In genomic region chr5:54155916-54156315, GRCm38 (mm10) we compare ENCODE assay signal across 21 mouse cellular contexts.
A peak's percentile ranks its signal among the peaks of the same experiment; 100 is the strongest.
DNase-seq lines count a peak whose midpoint lies in the region; ATAC-seq lines count a peak whose summit lies in the region.
"Had no signal": no experiment of that assay in that cellular context is flagged by ENCODE, and none has a peak within 500 bp of the region (broad histone marks: within the 10 kb centered on the region; RNA-seq: fewer than 3 reads in every experiment).

No protein-coding gene starts in this region.

- WGBS in embryonic facial prominence, embryonic 14.5 days = 70% methylated on average over 4 of the region's 4 CpGs
- 65% methylated on average over 4 of the region's 4 CpGs for whole genome bisulfite sequencing in embryonic facial prominence, embryonic 10.5 days
- 81% methylated on average over 4 of the region's 4 CpGs for WGBS in midbrain, embryonic 11.5 days
- WGBS in midbrain, embryonic 16.5 days = 84% methylated on average over 4 of the region's 4 CpGs
- WGBS in hindbrain, embryonic 14.5 days = 77% methylated on average over 4 of the region's 4 CpGs
- 82% methylated on average over 4 of the region's 4 CpGs for WGBS in heart, embryonic 11.5 days (ENCODE audit: insufficient replicate concordance)

- no peak overlapping the region for H3K9ac ChIP-seq in embryonic facial prominence, embryonic 14.5 days (ENCODE audit: low read depth, low read length)
- no peak overlapping the region for H3K9ac ChIP-seq in midbrain, embryonic 11.5 days (ENCODE audit: low read length)
- no peak overlapping the region for H3K9ac ChIP-seq in midbrain, embryonic 16.5 days (ENCODE audit: low read depth, low read length)
- no peak overlapping the region for H3K9ac ChIP-seq in hindbrain, embryonic 14.5 days
- no peak overlapping the region for H3K9ac ChIP-seq in heart, embryonic 11.5 days (ENCODE audit: low read depth, low read length)
- H3K9ac ChIP-seq: hindbrain, embryonic 15.5 days; kidney, embryonic 15.5 days; limb, embryonic 13.5 days; liver, embryonic 14.5 days; lung, embryonic 15.5 days had no signal

- no peak overlapping the region for H3K4me2 ChIP-seq in embryonic facial prominence, embryonic 14.5 days (ENCODE audit: low read depth, low read length)
- H3K4me2 ChIP-seq in midbrain, embryonic 11.5 days = no peak overlapping the region
- no peak overlapping the region for H3K4me2 ChIP-seq in midbrain, embryonic 16.5 days (ENCODE audit: low read length)
- H3K4me2 ChIP-seq in hindbrain, embryonic 14.5 days (replicated peaks) = peak overlapping the region; percentile 48; the same call in 1 of the 2 replicates
- no peak overlapping the region for H3K4me2 ChIP-seq in heart, embryonic 11.5 days
- H3K4me2 ChIP-seq: limb, embryonic 13.5 days had no signal

- no peak overlapping the region for H3K27ac ChIP-seq in embryonic facial prominence, embryonic 14.5 days (replicated peaks; ENCODE audit: low read depth, low read length)
- no peak overlapping the region for H3K27ac ChIP-seq in embryonic facial prominence, embryonic 10.5 days (replicated peaks)
- no peak overlapping the region for H3K27ac ChIP-seq in midbrain, embryonic 11.5 days (ENCODE audit: low read depth, low read length)
- no peak overlapping the region for H3K27ac ChIP-seq in midbrain, embryonic 16.5 days (ENCODE audit: low read length)
- H3K27ac ChIP-seq in hindbrain, embryonic 14.5 days = peak overlapping the region; percentile 62
- no peak overlapping the region for H3K27ac ChIP-seq in heart, embryonic 11.5 days (ENCODE audit: low read depth, low read length)
- H3K27ac ChIP-seq: kidney, embryonic 15.5 days; limb, embryonic 13.5 days; liver, embryonic 14.5 days had no signal

- H3K4me3 ChIP-seq in embryonic facial prominence, embryonic 14.5 days (ENCODE audit: low read depth, low read length) = no peak overlapping the region
- H3K4me3 ChIP-seq in embryonic facial prominence, embryonic 10.5 days = no peak overlapping the region
- H3K4me3 ChIP-seq in midbrain, embryonic 11.5 days (ENCODE audit: low read depth, low read length) = no peak overlapping the region
- no peak overlapping the region for H3K4me3 ChIP-seq in midbrain, embryonic 16.5 days (ENCODE audit: low read depth, low read length)
- no peak overlapping the region for H3K4me3 ChIP-seq in hindbrain, embryonic 14.5 days (replicated peaks; ENCODE audit: low read length)
- H3K4me3 ChIP-seq in heart, embryonic 11.5 days (ENCODE audit: low read depth, low read length) = no peak overlapping the region
- H3K4me3 ChIP-seq: limb, embryonic 13.5 days had no signal

- no peaks in the 10 kb centered on the region for H3K27me3 ChIP-seq in embryonic facial prominence, embryonic 14.5 days (replicated peaks; ENCODE audit: control insufficient read depth, insufficient read depth, low read length)
- peaks cover 4% of the 10 kb centered on the region; the same call in 1 of the 2 replicates for H3K27me3 ChIP-seq in embryonic facial prominence, embryonic 10.5 days (replicated peaks; ENCODE audit: low read depth, poor library complexity, severe bottlenecking)
- no peaks in the 10 kb centered on the region for H3K27me3 ChIP-seq in midbrain, embryonic 11.5 days (ENCODE audit: control insufficient read depth, insufficient read depth, low read length)
- no peaks in the 10 kb centered on the region for H3K27me3 ChIP-seq in midbrain, embryonic 16.5 days (ENCODE audit: control insufficient read depth, insufficient read depth, low read depth, low read length)
- H3K27me3 ChIP-seq in hindbrain, embryonic 14.5 days (ENCODE audit: control insufficient read depth, insufficient read depth, low read length) = no peaks in the 10 kb centered on the region
- H3K27me3 ChIP-seq in heart, embryonic 11.5 days (ENCODE audit: control insufficient read depth, insufficient read depth, low read length) = peaks cover 6% of the 10 kb centered on the region; the same call in 1 of the 2 replicates
- H3K27me3 ChIP-seq: hindbrain, embryonic 15.5 days had no signal

- peak; percentile 39; the same call in 1 of the 2 replicates for ATAC-seq in embryonic facial prominence, embryonic 14.5 days (ENCODE audit: low read depth)
- ATAC-seq in midbrain, embryonic 11.5 days (ENCODE audit: low FRiP score) = 0 out of 2 replicates have a peak, but pooled peaks have one; percentile 19
- ATAC-seq in midbrain, embryonic 16.5 days = no peak
- ATAC-seq in hindbrain, embryonic 14.5 days (ENCODE audit: low FRiP score) = no peak
- no peak for ATAC-seq in heart, embryonic 11.5 days (replicated peaks; ENCODE audit: insufficient number of reproducible peaks, low FRiP score, low TSS enrichment)
- ATAC-seq: CD4-positive, CD25-positive, alpha-beta regulatory T cell, adult 4 months; intestine, postnatal 0 days had no signal

- H3K9me3 ChIP-seq in embryonic facial prominence, embryonic 14.5 days (ENCODE audit: control insufficient read depth, low read length) = no peaks in the 10 kb centered on the region
- no peaks in the 10 kb centered on the region for H3K9me3 ChIP-seq in embryonic facial prominence, embryonic 10.5 days
- no peaks in the 10 kb centered on the region for H3K9me3 ChIP-seq in midbrain, embryonic 11.5 days (ENCODE audit: control insufficient read depth, low read length)
- H3K9me3 ChIP-seq in midbrain, embryonic 16.5 days (replicated peaks; ENCODE audit: control insufficient read depth, low read length, poor library complexity, severe bottlenecking) = no peaks in the 10 kb centered on the region
- no peaks in the 10 kb centered on the region for H3K9me3 ChIP-seq in hindbrain, embryonic 14.5 days (ENCODE audit: control insufficient read depth, low read length)
- H3K9me3 ChIP-seq in heart, embryonic 11.5 days (replicated peaks; ENCODE audit: control insufficient read depth, low read length) = no peaks in the 10 kb centered on the region
- H3K9me3 ChIP-seq: G1E; hindbrain, embryonic 15.5 days; kidney, embryonic 15.5 days; limb, embryonic 13.5 days; lung, embryonic 15.5 days had no signal

- no peaks in the 10 kb centered on the region; the same call in 1 of the 2 replicates for H3K4me1 ChIP-seq in embryonic facial prominence, embryonic 14.5 days (ENCODE audit: control insufficient read depth, insufficient read depth, low read length)
- H3K4me1 ChIP-seq in embryonic facial prominence, embryonic 10.5 days = peaks cover 12% of the 10 kb centered on the region; the same call in 1 of the 2 replicates
- H3K4me1 ChIP-seq in midbrain, embryonic 11.5 days (ENCODE audit: control insufficient read depth, insufficient read depth, low read length) = peaks cover 4% of the 10 kb centered on the region; the same call in 1 of the 2 replicates
- H3K4me1 ChIP-seq in midbrain, embryonic 16.5 days (ENCODE audit: control insufficient read depth, insufficient read depth, low read length) = peaks cover 10% of the 10 kb centered on the region
- peaks cover 34% of the 10 kb centered on the region for H3K4me1 ChIP-seq in hindbrain, embryonic 14.5 days (replicated peaks; ENCODE audit: control insufficient read depth, insufficient read depth, low read length)
- peaks cover 25% of the 10 kb centered on the region for H3K4me1 ChIP-seq in heart, embryonic 11.5 days (ENCODE audit: control insufficient read depth, insufficient read depth, low read length)

- DNase-seq in embryonic facial prominence, embryonic 14.5 days (ENCODE audit: low spot score) = no peak
- DNase-seq in embryonic facial prominence, embryonic 10.5 days (ENCODE audit: low spot score) = no peak
- DNase-seq in midbrain, embryonic 11.5 days (ENCODE audit: low spot score, missing footprints) = no peak
- DNase-seq in ES-CJ7 (ENCODE audit: low read depth, low spot score) = peak; percentile 23
- no peak for DNase-seq in hindbrain, embryonic 14.5 days (ENCODE audit: low spot score)
- no peak for DNase-seq in layer of hippocampus, postnatal 10 days (ENCODE audit: low spot score in 2 of 2)
- DNase-seq: adrenal gland, postnatal 14 days; cerebellum, adult 11-12 months; cerebellum, postnatal 36 days; gastrocnemius, postnatal 14 days; lung, postnatal 4 days had no signal

- H3K36me3 ChIP-seq in embryonic facial prominence, embryonic 14.5 days (ENCODE audit: control insufficient read depth, insufficient read depth, low read length) = no peaks in the 10 kb centered on the region
- H3K36me3 ChIP-seq in embryonic facial prominence, embryonic 10.5 days (replicated peaks) = no peaks in the 10 kb centered on the region
- H3K36me3 ChIP-seq in midbrain, embryonic 11.5 days (ENCODE audit: control insufficient read depth, insufficient read depth, low read length) = no peaks in the 10 kb centered on the region
- H3K36me3 ChIP-seq in midbrain, embryonic 16.5 days (ENCODE audit: control insufficient read depth, insufficient read depth, low read length) = no peaks in the 10 kb centered on the region
- H3K36me3 ChIP-seq in hindbrain, embryonic 14.5 days (replicated peaks; ENCODE audit: control insufficient read depth, insufficient read depth) = no peaks in the 10 kb centered on the region
- no peaks in the 10 kb centered on the region for H3K36me3 ChIP-seq in heart, embryonic 11.5 days (ENCODE audit: control insufficient read depth, insufficient read depth, low read length)
- H3K36me3 ChIP-seq: G1E; hindbrain, embryonic 15.5 days; kidney, embryonic 15.5 days; limb, embryonic 13.5 days; lung, embryonic 15.5 days had no signal

Comparison
In these comparisons a context has a peak if more than half of its experiments do, and no peak if none do; other contexts are left out.
1. ATAC-seq: peak in embryonic facial prominence, embryonic 14.5 days (single experiment) and midbrain, embryonic 11.5 days (single experiment); none in midbrain, embryonic 16.5 days (single experiment), hindbrain, embryonic 14.5 days (single experiment) and heart, embryonic 11.5 days (single experiment).